Mouse (Mus musculus) urinary bladder, postnatal 36 days (tissue): ENCODE results near the gene Gm4871.

Source experiments
- DNase-seq, 2 experiments: peaks; one replicate each; pipeline ENCODE4 v3.0.0; 2022; ENCODE audit warnings: low spot score in 2 of 2, mixed read lengths in 1 of 2

The Gm4871 gene

GRCm38 (mm10) chr5:144998491-144998890 is 34.1 kb downstream of the Gm4871 start:
- no peak for DNase-seq

DNA sequence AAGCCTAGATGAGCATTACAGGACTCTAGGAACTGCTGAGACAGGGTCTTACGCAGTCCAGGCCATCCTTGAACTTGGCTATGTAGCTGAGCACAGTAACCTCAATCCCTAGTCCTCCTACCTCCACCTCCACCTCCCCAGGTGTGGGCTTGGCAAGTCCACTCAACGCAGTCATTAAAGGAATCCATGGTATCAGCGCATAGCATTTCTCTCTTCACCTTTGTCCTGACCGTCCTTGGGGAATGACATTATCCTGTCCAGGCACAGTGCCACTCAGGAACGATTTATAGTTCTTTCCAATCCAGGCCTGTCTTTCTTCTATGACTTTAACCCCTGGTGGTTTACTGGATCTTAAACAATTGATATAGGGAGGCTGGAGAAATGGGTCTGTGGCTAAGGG is 42.1 kb downstream of the Gm4871 start:
- no peak for DNase-seq

- no peak for DNase-seq
These were observed 42.5 kb downstream of the Gm4871 start for GRCm38 (mm10) chr5:144990051-144990450.

GRCm38 (mm10) chr5:144989061-144989405 is 43.5 kb downstream of the Gm4871 start:
- DNase-seq, result no peak

DNA sequence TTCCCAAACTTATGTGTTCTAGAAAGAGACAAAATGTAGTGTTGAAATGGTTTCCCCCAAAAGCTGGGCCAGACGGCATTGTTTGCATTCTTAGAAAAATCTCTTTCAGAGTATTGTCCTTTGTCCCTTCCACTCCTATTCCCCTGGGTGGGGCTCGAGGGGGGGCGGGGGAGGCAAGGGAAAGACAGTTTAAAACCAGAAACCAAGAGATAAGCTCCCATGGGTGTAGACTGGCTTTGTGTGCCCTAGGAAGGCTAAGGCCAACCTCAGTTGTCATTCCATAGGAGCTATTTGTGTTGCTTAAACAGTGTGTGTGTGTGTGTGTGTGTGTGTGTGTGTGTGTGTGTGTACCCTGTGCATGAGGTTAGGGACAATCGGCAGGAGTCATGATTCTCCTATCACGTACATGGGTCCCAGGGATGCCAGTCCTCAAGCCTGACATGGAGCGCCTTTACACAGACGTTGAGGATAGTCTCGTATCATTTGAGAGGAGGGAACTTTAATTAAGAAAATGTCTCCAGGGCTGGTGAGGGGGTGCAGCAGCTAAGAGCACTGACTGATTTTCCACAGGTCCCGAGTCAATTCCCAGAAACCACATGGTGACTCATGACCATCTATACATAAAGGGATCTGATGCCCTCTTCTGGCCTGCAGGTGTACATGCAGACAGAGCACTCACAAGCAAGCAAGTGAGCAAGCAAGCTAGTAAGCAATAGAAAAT is 44.1 kb downstream of the Gm4871 start:
- peak; percentile 14 to 26 for DNase-seq

- no peak for DNase-seq
These were observed 45.0 kb downstream of the Gm4871 start for GRCm38 (mm10) chr5:144987561-144987960.

DNA sequence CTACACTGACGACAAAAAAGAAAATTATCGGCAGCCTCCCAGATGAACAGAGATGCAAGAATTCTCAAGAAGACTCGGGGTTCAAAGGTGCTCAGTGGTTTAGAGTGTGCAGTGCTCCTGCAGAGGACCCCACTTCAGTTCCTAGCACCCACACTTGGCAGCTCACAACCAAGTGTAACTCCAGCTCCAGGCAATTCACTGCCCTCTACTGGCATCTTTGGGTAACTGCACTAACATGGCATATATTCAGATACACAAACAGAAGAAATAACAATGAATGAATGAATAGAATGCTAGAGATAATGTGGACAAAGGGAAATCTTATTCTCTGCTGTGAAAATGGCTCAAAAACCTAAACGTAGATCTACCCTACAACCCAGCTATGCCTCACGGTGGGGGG is 47.7 kb downstream of the Gm4871 start:
- DNase-seq, result no peak

DNA sequence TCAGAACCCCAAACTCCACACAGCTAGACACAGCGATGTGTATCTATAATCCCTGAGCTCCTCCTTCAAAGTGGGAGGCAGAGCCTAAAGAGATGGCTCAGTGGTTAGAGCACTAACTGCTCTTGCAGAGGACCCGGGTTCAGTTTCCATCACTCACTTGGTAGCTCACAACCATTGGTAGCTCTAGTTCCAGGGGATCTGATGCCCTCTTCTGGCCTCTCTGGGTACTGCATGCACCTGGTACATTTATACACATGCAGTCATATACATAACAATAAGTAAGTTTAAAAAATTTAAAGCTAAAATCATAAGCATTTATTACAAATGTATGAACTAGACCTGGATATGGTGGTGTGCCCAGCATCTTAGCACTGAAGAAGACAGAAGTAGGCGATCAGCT is 49.3 kb downstream of the Gm4871 start:
- no peak for DNase-seq
